Mouse (Mus musculus): Measurements from ENCODE around the gene Cplx2.

Gene Cplx2

GRCm38 (mm10) chr13:54404205-54404604 is 33.1 kb downstream of the Cplx2 start:
- no peak for DNase-seq

GRCm38 (mm10) chr13:54405805-54406204 is 34.7 kb downstream of the Cplx2 start:
- no peak for DNase-seq

GRCm38 (mm10) chr13:54411656-54412055 is 40.5 kb downstream of the Cplx2 start:
- DNase-seq: no peak

GRCm38 (mm10) chr13:54412236-54412635 is 41.1 kb downstream of the Cplx2 start:
- peak; percentile 27 for DNase-seq

- no peak for DNase-seq
Observed at GRCm38 (mm10) chr13:54412721-54413120, 41.6 kb downstream of the Cplx2 start.

GRCm38 (mm10) chr13:54415059-54415458 is 43.9 kb downstream of the Cplx2 start:
- DNase-seq: no peak

- no peak for DNase-seq
Observed at GRCm38 (mm10) chr13:54418781-54419327, 47.7 kb downstream of the Cplx2 start.

- no peak for DNase-seq
Observed at GRCm38 (mm10) chr13:54420226-54420625, 49.1 kb downstream of the Cplx2 start.

- DNase-seq: peak; percentile 34
Observed at GRCm38 (mm10) chr13:54425269-54425668, 54.1 kb downstream of the Cplx2 start.

- no peak for DNase-seq
Observed at GRCm38 (mm10) chr13:54426781-54427655, 55.9 kb downstream of the Cplx2 start.

GRCm38 (mm10) chr13:54428771-54429170 is 57.6 kb downstream of the Cplx2 start:
- no peak for DNase-seq

- no peak for DNase-seq
Observed at GRCm38 (mm10) chr13:54430051-54430450, 58.9 kb downstream of the Cplx2 start.

- DNase-seq: no peak
Observed at GRCm38 (mm10) chr13:54431161-54431560, 60.0 kb downstream of the Cplx2 start.
